Mouse (Mus musculus): Measurements from ENCODE around the gene Cldn3. TPM values are rescaled to one million over a fixed set of nuclear protein-coding genes. Genes with fewer than 3 reads are reported as not detected.

The Cldn3 gene
- total RNA-seq, 1 experiment: 8.4 TPM

DNA sequence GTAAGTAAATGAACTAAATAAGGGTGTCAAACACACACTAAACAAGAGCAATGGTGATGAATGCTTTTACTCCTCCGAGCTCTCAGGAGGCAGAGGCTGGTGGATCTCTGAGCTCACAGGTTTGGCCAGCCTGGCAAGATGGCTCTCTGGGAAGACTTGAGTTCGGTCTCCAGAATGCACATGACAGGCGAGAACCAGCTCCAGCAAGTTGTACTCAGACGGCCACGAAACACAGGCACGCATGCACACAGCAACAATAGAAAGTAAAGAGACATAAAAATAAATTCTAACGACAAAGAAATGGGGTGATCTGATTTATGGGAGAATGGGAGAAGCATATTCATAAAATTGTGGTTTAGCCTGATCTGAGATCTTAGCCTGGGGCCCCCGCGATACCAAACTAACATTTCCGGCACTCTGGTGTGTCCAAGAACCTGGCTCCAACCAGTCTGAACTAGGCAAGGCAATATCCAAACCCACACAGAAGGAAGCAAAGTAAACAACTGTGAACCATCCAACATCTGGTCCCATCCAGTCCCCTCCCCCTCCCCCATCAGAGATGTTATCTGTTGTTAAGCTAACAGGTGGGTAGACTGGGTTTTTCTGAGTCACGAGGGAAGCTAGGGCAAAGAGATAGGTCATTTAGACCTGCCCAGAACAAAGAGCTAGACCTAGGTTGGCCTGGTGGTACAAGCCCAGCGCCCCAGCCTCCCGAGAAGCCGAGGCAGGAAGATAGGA is 44.4 kb upstream of the Cldn3 start:
- TF ChIP-seq ZC3H11A (IDR thresholded peaks at IDR 0.05; ENCODE audit: borderline replicate concordance, low read depth, low read length): no peak
- TF ChIP-seq CHD2 (IDR thresholded peaks at IDR 0.05; ENCODE audit: low read depth, low read length): peak; percentile 36
- TF ChIP-seq HCFC1 (IDR thresholded peaks at IDR 0.05; ENCODE audit: borderline replicate concordance, insufficient read depth, low read length): no peak
- Histone ChIP-seq H3K9ac (ENCODE audit: insufficient read depth, low read depth, low read length, poor library complexity, severe bottlenecking) (peak overlapping the region; percentile 73), H3K9me3 (ENCODE audit: control insufficient read depth, insufficient read depth, low read depth, low read length) (no peaks in the 10 kb centered on the region), H3K4me1 (ENCODE audit: control insufficient read depth in 2 of 2, insufficient read depth in 2 of 2, low read length in 2 of 2, poor library complexity in 1 of 2) (peaks cover 9 to 31% of the 10 kb centered on the region in 2 experiments; a peak in 3 of 4 replicates), H3K36me3 (ENCODE audit: control insufficient read depth, insufficient read depth, low read length, poor library complexity, severe bottlenecking) (peaks cover 14% of the 10 kb centered on the region; the same call in 1 of the 2 replicates), H3K4me3 (ENCODE audit: insufficient read depth in 1 of 2, low read depth in 1 of 2, low read length in 2 of 2, poor library complexity in 1 of 2, severe bottlenecking in 1 of 2) (peak overlapping the region in 1 of 2 experiments; percentile 28; a peak in 1 of 4 replicates), H3K27ac (ENCODE audit: insufficient read depth, low read depth, low read length, poor library complexity, severe bottlenecking) (peak overlapping the region; percentile 98)
- peak; percentile 97 for DNase-seq (ENCODE audit: low read depth, low spot score)
- in situ Hi-C loops (cut with MboI; ENCODE audit: low sequenced_read_pairs in 2 of 2, unreplicated experiment in 2 of 2): no loop called here

DNA sequence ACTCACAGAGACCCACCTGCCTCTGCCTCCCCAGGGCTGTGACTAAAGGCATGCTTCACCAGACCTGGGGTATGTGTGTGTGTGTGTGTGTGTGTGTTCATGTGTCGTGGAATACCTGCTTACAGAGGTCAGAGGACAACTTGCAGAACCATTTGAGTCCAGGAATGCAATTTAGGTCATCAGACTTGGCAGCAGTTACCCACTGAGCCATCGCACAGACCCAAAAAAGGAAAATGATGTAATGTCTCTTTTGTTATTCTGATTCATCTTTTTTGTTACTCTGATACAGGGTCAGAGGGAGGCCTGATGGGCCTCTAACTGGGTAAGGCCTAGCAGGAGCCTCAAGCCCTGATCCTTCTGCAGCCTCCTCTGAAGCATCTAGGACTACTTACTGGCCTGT is 43.3 kb upstream of the Cldn3 start:
- H3K36me3 ChIP-seq (ENCODE audit: control insufficient read depth, insufficient read depth, low read length, poor library complexity, severe bottlenecking): peaks cover 14% of the 10 kb centered on the region; the same call in 1 of the 2 replicates
- H3K27ac ChIP-seq (ENCODE audit: insufficient read depth, low read depth, low read length, poor library complexity, severe bottlenecking): peak overlapping the region; percentile 98
- H3K9me3 ChIP-seq (ENCODE audit: control insufficient read depth, insufficient read depth, low read depth, low read length): no peaks in the 10 kb centered on the region
- H3K9ac ChIP-seq (ENCODE audit: insufficient read depth, low read depth, low read length, poor library complexity, severe bottlenecking): peak overlapping the region; percentile 52
- peak overlapping the region; percentile 7 to 35; a peak in 2 of 4 replicates for H3K4me3 ChIP-seq (ENCODE audit: insufficient read depth in 1 of 2, low read depth in 1 of 2, low read length in 2 of 2, poor library complexity in 1 of 2, severe bottlenecking in 1 of 2)
- in situ Hi-C loops (cut with MboI; ENCODE audit: low sequenced_read_pairs in 2 of 2, unreplicated experiment in 2 of 2): no loop called here
- no peak for DNase-seq (ENCODE audit: low read depth, low spot score)
- TF ChIP-seq HCFC1 (IDR thresholded peaks at IDR 0.05; ENCODE audit: borderline replicate concordance, insufficient read depth, low read length) (no peak), MAFK (IDR thresholded peaks at IDR 0.05; ENCODE audit: insufficient read depth, low read depth, low read length) (0 out of 2 replicates have a peak, but pooled peaks have one; percentile 5)
- peaks cover 12 to 33% of the 10 kb centered on the region in 2 experiments; a peak in 3 of 4 replicates for H3K4me1 ChIP-seq (ENCODE audit: control insufficient read depth in 2 of 2, insufficient read depth in 2 of 2, low read length in 2 of 2, poor library complexity in 1 of 2)

- Histone ChIP-seq H3K27ac (ENCODE audit: insufficient read depth, low read depth, low read length, poor library complexity, severe bottlenecking) (peak overlapping the region; percentile 95), H3K4me1 (ENCODE audit: control insufficient read depth in 2 of 2, insufficient read depth in 2 of 2, low read length in 2 of 2, poor library complexity in 1 of 2) (peaks cover 12 to 40% of the 10 kb centered on the region in 2 experiments; a peak in 3 of 4 replicates), H3K9me3 (ENCODE audit: control insufficient read depth, insufficient read depth, low read depth, low read length) (no peaks in the 10 kb centered on the region), H3K4me3 (ENCODE audit: insufficient read depth in 1 of 2, low read depth in 1 of 2, low read length in 2 of 2, poor library complexity in 1 of 2, severe bottlenecking in 1 of 2) (peak overlapping the region in 1 of 2 experiments; percentile 66; a peak in 2 of 4 replicates), H3K9ac (ENCODE audit: insufficient read depth, low read depth, low read length, poor library complexity, severe bottlenecking) (peak overlapping the region; percentile 50), H3K36me3 (ENCODE audit: control insufficient read depth, insufficient read depth, low read length, poor library complexity, severe bottlenecking) (peaks cover 14% of the 10 kb centered on the region; the same call in 1 of the 2 replicates)
- in situ Hi-C loops (cut with MboI; ENCODE audit: low sequenced_read_pairs in 2 of 2, unreplicated experiment in 2 of 2): no loop called here
- no peak for DNase-seq (ENCODE audit: low read depth, low spot score)
- TF ChIP-seq ZC3H11A (IDR thresholded peaks at IDR 0.05; ENCODE audit: borderline replicate concordance, low read depth, low read length) (no peak), MAFK (IDR thresholded peaks at IDR 0.05; ENCODE audit: insufficient read depth, low read depth, low read length) (no peak), HCFC1 (IDR thresholded peaks at IDR 0.05; ENCODE audit: borderline replicate concordance, insufficient read depth, low read length) (no peak), ZNF384 (IDR thresholded peaks at IDR 0.05; ENCODE audit: low read depth, low read length) (no peak), CHD2 (IDR thresholded peaks at IDR 0.05; ENCODE audit: low read depth, low read length) (no peak)
Measured at GRCm38 (mm10) chr5:134944179-134944578, 41.8 kb upstream of the Cldn3 start.

GRCm38 (mm10) chr5:134945266-134945959 is 40.6 kb upstream of the Cldn3 start:
- Histone ChIP-seq H3K9ac (ENCODE audit: insufficient read depth, low read depth, low read length, poor library complexity, severe bottlenecking) (peak overlapping the region; percentile 69), H3K36me3 (ENCODE audit: control insufficient read depth, insufficient read depth, low read length, poor library complexity, severe bottlenecking) (peaks cover 12% of the 10 kb centered on the region; the same call in 1 of the 2 replicates), H3K4me1 (ENCODE audit: control insufficient read depth in 2 of 2, insufficient read depth in 2 of 2, low read length in 2 of 2, poor library complexity in 1 of 2) (peaks cover 12 to 42% of the 10 kb centered on the region in 2 experiments; a peak in 3 of 4 replicates), H3K27ac (ENCODE audit: insufficient read depth, low read depth, low read length, poor library complexity, severe bottlenecking) (peak overlapping the region; percentile 84), H3K4me3 (ENCODE audit: insufficient read depth in 1 of 2, low read depth in 1 of 2, low read length in 2 of 2, poor library complexity in 1 of 2, severe bottlenecking in 1 of 2) (peak overlapping the region; percentile 66 to 82), H3K9me3 (ENCODE audit: control insufficient read depth, insufficient read depth, low read depth, low read length) (no peaks in the 10 kb centered on the region)
- DNase-seq (ENCODE audit: low read depth, low spot score): no peak
- TF ChIP-seq HCFC1 (IDR thresholded peaks at IDR 0.05; ENCODE audit: borderline replicate concordance, insufficient read depth, low read length) (no peak), MAFK (IDR thresholded peaks at IDR 0.05; ENCODE audit: insufficient read depth, low read depth, low read length) (no peak), ZNF384 (IDR thresholded peaks at IDR 0.05; ENCODE audit: low read depth, low read length) (no peak), ZC3H11A (IDR thresholded peaks at IDR 0.05; ENCODE audit: borderline replicate concordance, low read depth, low read length) (no peak), CHD2 (IDR thresholded peaks at IDR 0.05; ENCODE audit: low read depth, low read length) (no peak)
- in situ Hi-C loops (cut with MboI; ENCODE audit: low sequenced_read_pairs in 2 of 2, unreplicated experiment in 2 of 2): no loop called here

All from ES-E14 (cell line).